Mouse (Mus musculus) erythroblast, embryonic 14.5 days (primary cell): Measurements from ENCODE around the gene Cacna1a.

Experiments
- GATA1 ChIP-seq: IDR thresholded peaks from 2 replicates; pipeline ENCODE4 v1.6.1; 2012; ENCODE audit warnings: low read length, inconsistent platforms, mixed read lengths
- TAL1 ChIP-seq: IDR thresholded peaks from 3 replicates; pipeline ENCODE4 v1.6.1; 2012; ENCODE audit warnings: low read length, inconsistent platforms, mixed read lengths

DNA sequence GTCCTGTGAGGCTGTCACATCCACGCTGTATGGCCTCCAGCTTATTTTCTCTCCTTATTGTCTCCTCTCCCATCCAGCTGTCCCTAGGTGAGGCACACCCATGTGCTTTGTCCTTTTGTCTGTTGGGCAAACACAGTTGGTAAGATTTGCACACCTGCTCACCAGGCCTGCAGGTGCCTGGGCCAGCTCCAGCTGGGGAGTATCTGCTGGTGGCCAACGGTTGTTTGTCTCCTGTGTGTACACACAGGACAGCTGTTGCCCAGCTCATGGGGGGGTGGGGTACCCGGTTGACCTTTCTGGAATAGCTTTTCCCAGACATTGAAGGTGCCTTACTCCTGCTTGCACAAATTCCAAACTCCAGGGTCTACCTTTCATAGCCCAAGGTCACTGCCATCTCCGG is 37.3 kb upstream of the Cacna1a start:
- TF ChIP-seq GATA1 (no peak), TAL1 (no peak)
